Mouse (Mus musculus) skeletal muscle tissue, adult 2 months (tissue): ENCODE measurements around the gene Enox1.

Experiments
- DNase-seq: peaks from one replicate; pipeline ENCODE4 v3.0.0-alpha.2; 2012; ENCODE audit warnings: low read depth, low spot score

The Enox1 gene

GRCm38 (mm10) chr14:77272931-77273446, 116.4 kb downstream of the Enox1 start:
- DNase-seq: no peak

- no peak for DNase-seq
Measured at GRCm38 (mm10) chr14:77273721-77274120, 117.2 kb downstream of the Enox1 start.

DNA sequence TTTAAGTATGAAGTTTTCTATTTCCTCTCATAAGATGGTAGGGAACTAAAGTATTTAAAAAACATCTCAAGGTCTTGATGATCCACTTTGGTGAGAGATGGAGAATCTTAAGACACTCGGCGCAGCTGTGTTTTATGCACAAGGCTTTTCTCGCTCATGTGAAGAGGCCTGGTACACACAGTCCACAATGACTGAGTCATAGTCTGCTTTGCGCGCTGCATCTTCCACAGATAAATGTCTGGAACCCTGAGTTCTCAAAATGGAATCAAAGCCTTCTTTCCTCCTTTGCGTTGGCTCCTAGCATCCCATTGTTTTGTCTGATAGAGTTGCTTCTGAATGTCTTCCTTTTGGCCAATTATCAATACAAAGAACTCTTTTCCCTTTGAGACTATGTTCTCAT, 119.0 kb downstream of the Enox1 start:
- no peak for DNase-seq

DNA sequence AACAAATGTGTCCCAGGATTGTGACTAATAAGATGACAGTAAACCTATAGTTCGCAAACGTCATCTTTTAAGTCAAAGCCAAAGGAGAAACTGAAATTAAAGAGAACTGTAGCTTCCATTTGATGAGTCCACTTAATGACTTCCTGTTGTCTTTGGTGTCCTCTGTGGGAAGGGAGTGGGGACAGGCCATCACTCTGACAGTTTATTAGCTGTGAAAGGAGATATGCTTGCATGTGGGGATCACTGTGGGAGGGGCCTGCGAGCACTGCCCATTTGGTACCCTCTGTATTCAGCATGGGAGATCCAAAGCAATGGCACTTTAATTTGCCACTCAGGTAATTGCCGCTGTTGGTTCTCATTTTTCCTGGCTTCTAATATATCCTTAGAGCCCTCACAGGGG, 122.6 kb downstream of the Enox1 start:
- DNase-seq: no peak

DNA sequence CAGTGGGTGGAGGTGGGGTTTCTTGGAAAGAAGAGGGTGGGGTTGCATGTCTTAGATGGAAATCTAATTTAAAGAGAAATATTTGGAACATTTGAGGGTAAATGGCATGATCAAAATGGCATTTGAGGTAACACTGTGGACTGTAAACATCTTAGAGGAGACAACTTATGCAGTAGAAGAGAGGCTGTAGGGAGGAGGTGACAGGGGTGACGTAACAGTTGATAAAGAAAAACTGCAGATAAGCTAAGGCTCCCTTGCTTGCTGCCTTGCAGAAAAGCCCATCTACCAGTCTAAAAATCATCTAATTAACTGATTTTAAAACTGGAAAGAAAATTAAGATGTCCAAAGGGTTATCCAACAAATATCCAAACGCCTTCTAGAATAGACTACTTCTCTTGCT, 123.9 kb downstream of the Enox1 start:
- DNase-seq: no peak

DNA sequence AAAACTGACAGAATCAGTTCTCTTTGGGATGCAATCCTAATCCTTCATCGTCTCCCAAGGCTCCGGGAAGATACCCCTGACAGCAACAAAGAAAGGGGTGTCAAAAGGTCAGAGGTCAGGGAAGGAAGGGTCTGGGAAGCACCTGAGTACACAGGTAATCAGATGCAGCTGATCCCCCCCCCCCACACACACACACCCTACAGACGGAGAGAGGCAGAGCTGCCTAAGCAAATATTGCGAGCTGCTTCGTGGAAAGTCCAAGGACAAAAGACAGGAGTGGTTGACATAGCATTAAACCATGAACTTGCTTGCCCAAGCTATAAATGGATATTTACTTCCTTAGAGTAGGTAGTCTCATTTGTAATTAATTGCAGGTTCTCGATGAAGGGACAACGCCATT, 124.3 kb downstream of the Enox1 start:
- DNase-seq: no peak

- DNase-seq: no peak
Measured at GRCm38 (mm10) chr14:77283939-77284338, 127.4 kb downstream of the Enox1 start.

DNA sequence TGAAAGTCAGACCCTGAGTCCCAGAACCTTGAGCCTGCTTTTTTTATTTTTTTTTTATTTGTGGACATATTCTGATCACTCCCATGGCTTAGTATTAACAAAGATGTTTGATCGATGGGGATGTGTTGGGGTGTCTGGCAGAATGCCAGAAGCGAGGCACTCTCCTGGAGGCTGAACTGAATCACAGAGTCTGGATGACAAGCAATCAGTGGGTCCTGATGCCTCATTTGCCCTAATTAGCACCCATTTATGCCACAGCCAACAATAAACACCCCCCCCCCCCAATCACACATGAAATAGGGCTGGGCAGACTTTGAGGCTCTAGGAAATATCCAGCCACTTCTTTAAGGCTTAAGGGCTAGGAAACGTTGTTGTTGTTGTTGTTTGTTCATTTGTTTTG, 128.9 kb downstream of the Enox1 start:
- DNase-seq: no peak

DNA sequence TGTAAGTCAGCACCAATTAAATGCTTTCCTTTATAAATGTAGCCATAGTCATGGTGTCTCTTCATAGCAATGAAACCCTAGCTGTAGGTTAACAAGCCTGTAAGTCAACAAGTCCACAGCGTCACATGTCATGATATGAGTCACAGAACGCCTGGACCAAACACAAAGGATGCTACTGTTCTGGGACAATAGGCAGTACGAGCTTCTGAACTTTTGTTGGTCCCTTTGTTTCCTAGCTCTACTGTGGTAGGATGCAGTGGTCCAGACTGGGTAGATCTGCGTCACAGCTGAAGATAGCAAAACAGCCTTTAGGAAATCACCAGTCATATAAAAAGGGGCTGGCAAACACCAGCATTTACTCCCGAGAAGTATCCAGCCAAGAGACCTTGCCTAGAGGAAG, 135.2 kb downstream of the Enox1 start:
- DNase-seq: no peak

DNA sequence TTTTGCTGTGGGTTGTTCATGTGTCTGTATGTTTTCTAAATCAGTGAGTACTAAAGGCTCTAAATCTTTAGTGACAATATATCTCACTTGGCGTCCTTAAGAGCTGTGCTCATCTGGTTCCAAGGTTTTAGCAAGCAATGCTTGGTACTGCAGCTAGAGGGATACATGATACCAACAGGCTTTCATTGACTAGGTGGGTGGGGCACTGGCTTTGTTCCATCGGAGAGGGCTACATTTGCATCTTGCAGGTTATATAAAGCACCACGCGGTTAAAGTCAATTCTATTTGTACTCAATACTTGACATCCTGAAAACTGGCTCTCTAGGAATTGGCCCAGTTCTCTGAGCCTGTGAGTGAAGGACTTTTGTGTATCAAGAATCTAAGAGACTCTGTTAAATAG, 140.5 kb downstream of the Enox1 start:
- peak; percentile 57 for DNase-seq

DNA sequence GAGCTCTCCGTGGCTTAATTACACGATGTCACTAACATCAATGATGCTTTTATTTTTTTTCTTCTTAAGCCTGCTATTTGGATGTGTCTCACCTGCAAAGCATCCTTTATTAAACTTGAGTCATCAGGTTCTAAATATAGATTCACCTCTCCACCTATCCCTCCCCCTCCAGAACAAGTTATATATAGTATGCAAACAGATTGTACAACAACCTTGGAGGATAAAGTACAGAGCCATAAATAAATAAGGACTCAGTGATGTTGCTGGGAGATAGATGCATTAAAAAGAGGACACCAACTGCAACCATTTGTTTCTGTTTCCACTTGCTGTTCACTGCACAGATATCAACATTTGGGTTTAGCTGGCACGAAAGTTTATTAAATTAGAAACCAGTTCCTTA, 141.8 kb downstream of the Enox1 start:
- peak; percentile 30 for DNase-seq

DNA sequence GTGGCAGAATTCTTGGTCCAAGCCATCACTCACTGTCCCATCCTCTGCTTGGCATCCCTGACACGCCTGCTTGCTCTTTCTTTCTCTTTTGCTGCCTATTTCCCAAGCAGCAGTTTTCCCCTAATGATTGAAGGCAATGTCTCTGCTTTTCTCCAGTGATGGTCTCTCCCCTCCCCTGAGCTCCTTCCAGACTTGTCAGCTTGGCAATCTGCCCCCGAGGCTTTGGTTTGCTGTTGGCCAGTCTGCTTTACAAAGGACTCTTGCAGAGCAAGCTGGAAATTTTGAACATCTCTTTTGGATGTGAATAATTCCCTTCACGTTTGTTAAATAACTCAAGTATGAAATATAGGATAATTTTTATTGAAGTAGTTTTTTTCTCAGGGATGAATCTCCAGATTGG, 153.0 kb downstream of the Enox1 start:
- DNase-seq: no peak

GRCm38 (mm10) chr14:77311456-77311855, 154.9 kb downstream of the Enox1 start:
- no peak for DNase-seq

GRCm38 (mm10) chr14:77319396-77319795, 162.8 kb downstream of the Enox1 start:
- DNase-seq: no peak

GRCm38 (mm10) chr14:77324348-77324747, 167.8 kb downstream of the Enox1 start:
- no peak for DNase-seq

DNA sequence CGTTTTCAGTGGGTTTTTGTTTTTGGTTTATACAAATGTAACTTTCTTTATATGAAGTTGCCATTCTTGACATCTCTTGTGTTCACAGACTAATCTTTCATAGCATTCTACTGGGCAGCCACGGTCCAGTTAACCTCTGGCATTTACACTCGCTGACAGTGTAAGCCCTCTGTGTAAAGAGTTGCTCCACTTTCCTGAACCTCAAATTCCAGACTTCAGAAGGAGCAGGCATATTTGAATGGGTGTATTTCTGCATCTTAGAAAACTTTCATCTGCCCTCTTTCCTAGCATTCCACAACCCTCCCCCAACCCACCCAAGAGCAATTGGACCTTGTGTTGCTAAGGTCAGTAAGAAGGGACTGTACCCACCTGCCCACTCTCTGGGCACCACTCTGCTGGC, 171.1 kb downstream of the Enox1 start:
- no peak for DNase-seq

- no peak for DNase-seq
Measured at GRCm38 (mm10) chr14:77329791-77330190, 173.2 kb downstream of the Enox1 start.

- peak; percentile 7 for DNase-seq
Measured at GRCm38 (mm10) chr14:77343662-77344340, 187.2 kb downstream of the Enox1 start.

- peak; percentile 50 for DNase-seq
Measured at GRCm38 (mm10) chr14:77346296-77346695, 189.7 kb downstream of the Enox1 start.

- no peak for DNase-seq
Measured at GRCm38 (mm10) chr14:77351803-77352352, 195.3 kb downstream of the Enox1 start.

- DNase-seq: no peak
Measured at GRCm38 (mm10) chr14:77362662-77363061, 206.1 kb downstream of the Enox1 start.

DNA sequence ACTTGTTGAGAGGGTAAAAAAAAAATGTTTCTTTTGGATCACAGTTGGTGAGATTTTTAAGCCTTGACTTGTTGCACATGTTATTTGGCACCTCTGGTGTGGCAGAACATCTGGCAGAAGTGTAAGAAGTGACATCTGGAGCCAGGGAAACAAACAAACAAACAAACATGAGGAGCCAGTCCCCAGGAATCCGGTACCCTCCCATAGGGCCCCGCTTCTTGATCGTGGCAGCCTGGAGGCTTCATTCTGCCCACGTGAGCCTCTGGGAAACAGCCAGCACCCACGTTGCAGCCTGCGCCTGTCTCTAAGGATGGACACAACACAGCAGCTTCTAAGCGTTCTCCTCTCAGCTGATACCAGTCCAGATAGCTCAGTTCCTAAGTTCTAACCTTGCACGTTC, 211.8 kb downstream of the Enox1 start:
- DNase-seq: no peak

GRCm38 (mm10) chr14:77369070-77369469, 212.5 kb downstream of the Enox1 start:
- no peak for DNase-seq

GRCm38 (mm10) chr14:77370521-77370920, 214.0 kb downstream of the Enox1 start:
- DNase-seq: no peak
